Mouse (Mus musculus) layer of hippocampus, adult 9-11 months (tissue): Measurements from ENCODE around the gene Epb41l2.
A peak's percentile ranks its signal among the peaks of the same experiment; 100 is the strongest.

ENCODE experiments used
- DNase-seq: peaks from one replicate; pipeline ENCODE4 v3.0.0; 2022

Epb41l2 gene

DNA sequence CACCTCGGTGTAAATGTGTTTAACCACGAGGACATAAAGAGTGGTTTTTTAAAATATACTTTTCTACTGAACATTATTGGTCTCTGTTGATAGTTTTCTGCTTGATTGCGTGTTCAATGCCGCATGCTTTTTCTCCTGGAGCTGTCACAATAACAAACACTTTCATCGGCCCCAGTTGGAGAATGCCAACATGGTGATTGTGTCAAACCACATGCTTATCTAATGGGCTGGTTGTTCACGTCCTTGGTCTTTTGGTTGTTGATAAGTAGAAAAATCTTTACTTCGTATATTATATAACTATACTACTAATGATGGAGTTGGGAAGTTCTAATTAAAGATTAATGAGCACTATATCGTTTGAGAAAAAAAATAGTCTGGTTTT is 78.7 kb downstream of the Epb41l2 start:
- DNase-seq = no peak

- DNase-seq = no peak
Measured at GRCm38 (mm10) chr10:25439163-25439562, 79.6 kb downstream of the Epb41l2 start.

GRCm38 (mm10) chr10:25439856-25440255 is 80.3 kb downstream of the Epb41l2 start:
- no peak for DNase-seq

- no peak for DNase-seq
Measured at GRCm38 (mm10) chr10:25441405-25441804, 81.8 kb downstream of the Epb41l2 start.

GRCm38 (mm10) chr10:25443626-25444025 is 84.0 kb downstream of the Epb41l2 start:
- peak; percentile 52 for DNase-seq

- no peak for DNase-seq
Measured at GRCm38 (mm10) chr10:25444198-25444783, 84.7 kb downstream of the Epb41l2 start.

DNA sequence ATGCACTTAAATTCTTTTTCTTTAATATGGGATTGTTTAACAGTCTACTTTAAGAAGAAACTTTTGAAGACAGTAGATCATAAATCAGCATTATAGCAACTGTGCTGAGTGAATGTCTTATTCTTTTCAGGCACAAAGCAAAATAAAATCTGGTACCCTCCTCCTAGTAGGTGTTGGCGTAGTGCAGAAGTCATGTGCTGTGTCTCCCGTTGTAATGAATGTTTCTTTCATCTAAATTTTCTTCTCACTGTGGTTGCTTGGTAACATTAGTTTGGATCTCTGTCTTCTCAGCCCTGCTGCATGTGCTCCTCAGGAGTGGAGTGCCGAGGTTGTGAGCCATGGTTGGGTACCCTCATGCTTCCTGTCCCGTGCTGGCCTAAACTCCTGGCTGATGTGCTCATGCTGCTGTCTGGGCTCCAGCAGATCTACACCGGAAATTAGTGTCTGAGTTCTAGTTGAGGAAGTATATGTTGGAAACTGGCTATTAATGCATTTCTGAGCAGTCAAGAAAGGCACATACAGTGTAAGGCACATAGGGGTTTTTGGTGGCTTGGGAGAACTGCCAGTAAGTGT is 87.4 kb downstream of the Epb41l2 start:
- DNase-seq = peak; percentile 87

DNA sequence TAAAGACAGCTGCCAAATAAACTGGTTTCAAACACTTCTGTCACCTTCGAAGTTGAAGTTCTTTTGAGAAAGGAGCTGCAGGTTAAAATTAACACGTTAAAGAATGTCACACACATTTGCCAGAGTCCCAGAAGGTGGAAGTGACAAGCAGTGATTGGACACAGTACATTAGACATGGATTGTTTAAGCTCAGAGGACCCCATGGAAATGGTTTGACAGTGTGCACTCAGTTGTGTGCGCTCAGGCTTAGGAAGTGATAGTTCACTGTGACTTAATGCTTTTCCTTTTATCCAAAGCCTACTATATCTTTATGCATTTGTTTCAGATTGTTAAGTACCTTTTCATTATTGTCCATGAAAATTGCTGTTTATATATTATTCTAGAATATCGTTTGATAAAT is 89.1 kb downstream of the Epb41l2 start:
- no peak for DNase-seq

DNA sequence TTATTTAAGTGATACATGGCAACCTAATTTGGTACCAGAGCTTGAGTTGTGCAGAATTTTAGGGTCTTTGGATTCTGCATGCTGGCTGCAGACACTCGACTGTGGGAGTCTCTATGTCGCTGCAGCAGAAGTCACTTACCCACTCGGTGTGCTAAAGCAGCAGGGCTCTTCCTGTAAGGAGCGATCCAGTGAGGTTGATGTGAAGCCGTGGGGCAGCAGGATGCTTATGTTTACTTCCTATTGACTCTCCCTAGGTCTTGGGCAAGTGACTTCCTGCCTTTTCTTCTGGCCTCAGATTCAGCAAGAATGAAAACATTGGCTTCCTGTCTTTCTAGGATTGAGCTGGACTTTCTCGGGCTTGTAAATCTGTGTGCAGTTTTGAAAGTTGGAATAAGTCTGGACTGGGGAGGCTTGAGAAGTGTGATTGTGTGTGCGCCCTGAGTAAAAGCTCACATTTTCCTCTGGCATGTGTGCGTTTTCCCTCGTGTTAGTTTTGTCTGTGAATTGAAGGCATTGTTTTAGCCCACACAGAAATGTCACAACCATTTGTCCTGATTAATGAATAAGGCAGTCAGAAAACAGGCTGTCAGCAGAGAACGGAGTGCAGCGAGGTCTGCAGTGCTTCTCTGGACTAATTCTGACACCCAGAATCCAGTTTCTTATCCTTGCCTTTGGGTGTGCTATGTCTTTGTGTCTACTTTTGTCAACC is 89.9 kb downstream of the Epb41l2 start:
- peak; percentile 50 for DNase-seq

GRCm38 (mm10) chr10:25453150-25453549 is 93.6 kb downstream of the Epb41l2 start:
- no peak for DNase-seq

DNA sequence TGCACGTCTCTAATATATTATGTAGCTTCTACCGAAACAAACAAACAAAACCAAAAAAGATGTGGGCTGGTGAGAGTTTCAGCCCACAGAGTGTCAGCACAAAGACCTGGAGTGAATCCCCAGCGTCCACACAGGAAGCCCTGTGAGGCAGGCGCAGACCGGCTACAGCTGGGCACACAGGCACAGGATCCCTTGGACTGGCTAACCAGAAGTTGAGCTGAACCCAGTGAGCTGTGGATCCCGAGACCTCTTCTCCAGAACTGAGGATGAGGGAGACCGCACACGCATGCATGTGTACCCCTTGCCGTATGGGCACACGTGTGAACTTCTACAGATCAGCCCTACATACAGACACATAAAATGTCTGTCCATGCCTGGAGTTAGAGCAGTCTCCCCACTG is 94.2 kb downstream of the Epb41l2 start:
- no peak for DNase-seq

GRCm38 (mm10) chr10:25457118-25457517 is 97.5 kb downstream of the Epb41l2 start:
- no peak for DNase-seq

DNA sequence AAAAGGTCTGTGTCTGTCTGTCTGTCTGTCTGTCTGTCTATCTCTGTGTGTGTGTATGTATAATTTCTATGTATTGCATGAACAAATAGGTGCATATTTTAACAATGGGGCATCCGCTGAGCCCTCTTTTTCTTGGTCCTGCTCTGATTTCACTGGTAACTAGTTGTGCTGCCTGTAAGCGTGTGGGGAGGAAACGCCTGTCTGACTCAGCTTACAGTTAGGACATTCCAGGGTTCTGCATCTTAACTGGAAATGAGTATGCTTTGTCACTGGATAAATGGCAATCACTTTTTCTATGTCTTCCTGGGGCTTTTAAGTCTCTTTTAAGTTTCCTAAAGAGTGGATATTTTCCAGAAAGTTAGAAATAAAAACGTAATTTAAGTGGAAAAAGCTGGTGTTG is 98.4 kb downstream of the Epb41l2 start:
- no peak for DNase-seq

DNA sequence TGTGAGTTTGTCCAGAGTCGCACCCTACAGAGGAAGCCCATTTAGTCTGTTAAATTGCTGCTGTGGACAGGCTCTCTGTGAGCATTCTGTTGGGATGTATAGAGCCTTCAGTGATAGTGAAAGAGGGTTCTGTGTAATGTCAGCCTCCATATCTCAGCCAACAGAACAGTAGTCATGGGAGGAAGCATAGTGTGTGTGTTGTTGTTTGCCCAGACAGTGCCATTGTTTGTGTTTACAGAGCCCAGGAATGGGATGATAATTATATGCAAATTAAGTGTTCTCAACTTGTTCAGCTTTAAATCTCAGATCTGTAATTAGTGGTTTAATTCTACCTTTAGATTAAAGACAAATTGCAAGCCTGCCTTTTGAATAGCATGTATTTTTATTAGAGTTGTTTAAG is 102.2 kb downstream of the Epb41l2 start:
- no peak for DNase-seq

- no peak for DNase-seq
Measured at GRCm38 (mm10) chr10:25462669-25463068, 103.1 kb downstream of the Epb41l2 start.

GRCm38 (mm10) chr10:25466493-25466892 is 106.9 kb downstream of the Epb41l2 start:
- DNase-seq = no peak

- no peak for DNase-seq
Measured at GRCm38 (mm10) chr10:25471944-25472343, 112.3 kb downstream of the Epb41l2 start.

DNA sequence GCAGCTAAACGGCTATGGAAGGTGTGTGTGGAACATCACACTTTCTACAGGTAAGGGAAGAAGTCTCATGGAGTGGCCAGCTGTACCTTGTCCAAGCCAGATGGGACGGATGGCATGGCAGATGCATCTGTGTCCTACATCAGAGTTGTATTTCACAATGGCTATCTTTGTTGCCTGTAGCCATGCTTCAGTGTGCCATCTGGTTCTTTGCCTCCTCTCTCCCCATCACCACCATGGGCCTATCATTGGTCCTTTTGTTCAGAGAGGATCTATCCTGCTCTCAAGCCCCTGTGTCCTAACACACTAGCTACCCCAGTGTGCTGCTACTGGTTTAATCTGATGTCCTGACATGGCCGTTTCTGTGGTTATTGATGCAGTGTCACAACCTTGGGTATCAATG is 120.1 kb downstream of the Epb41l2 start:
- DNase-seq = peak; percentile 29

DNA sequence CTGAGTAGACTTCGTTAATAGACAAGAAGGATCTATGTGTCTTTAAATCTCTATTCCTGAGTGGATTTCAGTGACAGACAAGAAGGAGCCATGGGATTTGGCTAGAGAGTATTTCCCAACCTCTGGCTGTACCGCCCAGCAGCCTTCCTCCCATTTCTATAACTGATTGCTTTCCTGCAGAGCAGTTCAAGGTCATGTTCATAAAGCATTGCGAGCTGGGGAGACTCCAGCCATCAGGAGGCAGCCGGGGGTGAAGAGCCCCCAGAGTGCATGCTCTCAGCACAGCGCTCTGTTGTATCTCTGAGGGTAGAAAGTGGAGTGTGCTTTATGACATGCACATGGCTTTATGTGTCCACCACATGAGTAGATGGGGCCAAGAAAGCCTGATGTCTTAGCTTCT is 123.2 kb downstream of the Epb41l2 start:
- no peak for DNase-seq

DNA sequence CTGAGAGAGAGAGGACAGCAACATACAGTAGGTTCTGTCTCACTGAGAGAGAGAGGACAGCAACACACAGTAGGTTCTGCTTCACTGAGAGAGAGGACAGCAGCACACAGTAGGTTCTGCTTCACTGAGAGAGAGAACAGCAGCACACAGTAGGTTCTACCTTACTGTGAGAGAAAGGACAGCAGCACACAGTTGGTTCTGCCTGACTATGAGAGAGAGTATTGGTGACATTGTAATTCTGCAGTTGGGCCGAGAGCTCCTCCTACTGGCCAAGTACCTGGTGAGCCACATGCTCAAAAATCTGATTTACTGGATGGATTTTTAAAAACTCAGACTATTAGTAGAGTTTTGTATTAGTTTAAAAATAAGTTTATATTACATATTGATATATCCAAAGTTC is 128.9 kb downstream of the Epb41l2 start:
- DNase-seq = peak; percentile 41

DNA sequence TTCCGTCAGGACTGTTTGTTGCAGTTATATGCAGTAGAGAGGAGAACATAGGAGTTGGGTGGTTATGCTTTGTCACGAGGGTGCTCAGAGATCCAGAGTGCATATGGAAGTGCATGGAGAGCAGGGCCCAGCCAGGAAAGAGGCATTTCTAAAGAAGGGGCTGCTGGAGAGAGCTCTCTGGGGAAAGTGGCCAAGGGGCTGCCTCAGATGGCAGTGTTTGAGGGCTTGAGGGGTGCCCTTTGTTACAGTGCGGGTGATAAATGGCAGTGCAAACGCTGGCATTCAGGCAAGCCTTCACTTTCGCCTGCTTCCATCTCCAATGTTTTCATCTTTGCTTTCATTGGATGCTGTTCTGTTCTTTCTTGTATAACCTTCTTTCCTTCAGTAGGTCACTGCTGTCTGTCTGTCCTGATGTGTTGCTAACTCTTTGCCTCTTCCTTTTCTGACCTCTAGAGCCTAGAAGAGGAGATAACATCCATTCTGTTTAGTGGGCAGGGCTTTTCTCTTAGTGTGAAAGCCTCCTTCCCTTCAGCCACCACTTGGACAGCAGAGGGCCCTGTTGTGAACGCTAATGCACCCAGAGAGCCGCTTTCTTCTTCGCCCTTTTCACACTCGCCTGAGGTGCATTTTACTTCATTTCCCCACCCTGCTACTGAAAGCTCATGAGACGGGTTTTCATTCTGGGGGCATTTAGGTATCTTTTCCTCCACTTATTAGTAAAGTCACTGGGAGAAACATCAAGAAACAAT is 139.9 kb downstream of the Epb41l2 start:
- no peak for DNase-seq

DNA sequence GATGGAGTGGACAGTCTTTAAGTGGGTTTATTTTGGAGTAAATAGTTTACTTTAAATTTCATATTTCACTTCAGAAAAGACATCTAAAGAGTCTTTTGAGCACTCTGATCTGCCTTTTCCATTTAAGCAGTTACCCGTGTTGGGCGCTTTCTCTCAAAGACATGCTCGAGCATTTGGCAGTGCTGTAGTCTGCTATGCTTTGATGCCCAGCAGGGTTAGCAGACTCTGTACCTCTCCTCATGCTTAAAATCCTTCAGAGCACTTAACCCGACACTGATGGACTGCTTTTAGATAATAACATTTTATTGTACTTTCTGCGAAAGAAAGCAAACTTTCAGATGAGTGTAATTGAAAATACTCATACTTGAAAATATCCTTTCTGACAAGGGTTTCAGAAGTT is 143.7 kb downstream of the Epb41l2 start:
- DNase-seq = no peak

DNA sequence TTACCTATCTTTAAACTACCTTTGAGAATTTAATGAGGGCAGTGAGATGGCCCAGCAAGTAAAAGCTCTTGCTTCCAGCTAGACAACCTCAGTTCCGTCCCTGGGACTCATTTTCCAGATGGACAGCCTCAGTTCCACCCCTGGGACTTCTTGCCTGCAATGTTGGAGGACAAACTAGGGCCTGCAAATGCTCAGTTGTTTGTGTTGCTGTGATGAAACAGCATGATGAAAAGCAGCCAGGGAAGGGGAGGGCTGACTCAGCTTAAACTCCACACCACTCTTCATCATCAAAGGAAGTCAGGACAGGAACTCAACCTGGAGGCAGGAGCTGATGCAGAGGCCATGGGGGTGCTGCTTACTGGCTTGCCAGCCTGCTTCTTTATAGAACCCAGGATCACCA is 154.2 kb downstream of the Epb41l2 start:
- no peak for DNase-seq

- DNase-seq = no peak
Measured at GRCm38 (mm10) chr10:25519954-25520353, 160.4 kb downstream of the Epb41l2 start.
